Mouse (Mus musculus) MEL (cell line): ENCODE data around the gene Trpm1.

ENCODE experiments used
- CTCF ChIP-seq, 3 experiments: IDR thresholded peaks in 2 of 3; conservative IDR thresholded peaks in 1 of 3; 2 replicates each; pipeline ENCODE4 v1.5.1; 2011 to 2012; ENCODE audit warnings: low read length in 3 of 3, low read depth in 2 of 3, mild to moderate bottlenecking in 2 of 3, improper control_type of control experiment in 1 of 3, inconsistent platforms in 1 of 3, mixed read lengths in 1 of 3, moderate library complexity in 1 of 3; ENCODE audit not compliant: control insufficient read depth in 1 of 3, insufficient read depth in 1 of 3, poor library complexity in 1 of 3, severe bottlenecking in 1 of 3
- EP300 ChIP-seq, 2 experiments: IDR thresholded peaks; 2 replicates each; pipeline ENCODE4 v1.6.1; 2011; ENCODE audit warnings: improper control_type of control experiment in 2 of 2, low read length in 2 of 2, low read depth in 1 of 2, mild to moderate bottlenecking in 1 of 2
- NRF1 ChIP-seq: IDR thresholded peaks from 2 replicates; pipeline ENCODE4 v1.6.1; 2014; ENCODE audit warnings: low read depth, mild to moderate bottlenecking, inconsistent platforms, low read length, improper control_type of control experiment, moderate library complexity; ENCODE audit not compliant: poor library complexity, insufficient read depth, severe bottlenecking
- POLR2A ChIP-seq, 2 experiments: IDR thresholded peaks; 2 replicates each; pipeline ENCODE4 v1.6.1; 2011 to 2012; ENCODE audit warnings: low read length in 2 of 2, mild to moderate bottlenecking in 2 of 2, control low read depth in 1 of 2, improper control_type of control experiment in 1 of 2, low read depth in 1 of 2, moderate library complexity in 1 of 2; ENCODE audit not compliant: control insufficient read depth in 1 of 2, insufficient read depth in 1 of 2, poor library complexity in 1 of 2
- TAL1 ChIP-seq: IDR thresholded peaks from 2 replicates; pipeline ENCODE4 v1.6.1; 2012; ENCODE audit warnings: mild to moderate bottlenecking, inconsistent platforms, low read length, moderate library complexity, mixed read lengths

GRCm38 (mm10) chr7:64239806-64240315, 86.2 kb downstream of the Trpm1 start:
- TF ChIP-seq POLR2A (IDR thresholded peaks at IDR 0.05; ENCODE audit: control insufficient read depth in 1 of 2, insufficient read depth in 1 of 2, low read depth in 1 of 2, low read length in 2 of 2, poor library complexity in 1 of 2) (no peak), CTCF (IDR thresholded peaks at IDR 0.05 in 2 of 3, conservative IDR thresholded peaks at IDR 0.05 in 1 of 3; ENCODE audit: control insufficient read depth in 1 of 3, insufficient read depth in 1 of 3, low read depth in 2 of 3, low read length in 3 of 3, poor library complexity in 1 of 3, severe bottlenecking in 1 of 3) (no peak), TAL1 (no peak), EP300 (IDR thresholded peaks at IDR 0.05; ENCODE audit: low read depth in 1 of 2, low read length in 2 of 2) (no peak), NRF1 (no peak)
